Mouse (Mus musculus) stomach, postnatal 0 days (tissue): ENCODE results near the gene Coro1b.

Experiments used
- CTCF ChIP-seq: IDR thresholded peaks from 2 replicates; pipeline ENCODE4 v1.5.1; 2016; ENCODE audit warnings: antibody characterized with exemption, low read depth, mild to moderate bottlenecking, moderate library complexity
- EP300 ChIP-seq: optimal IDR thresholded peaks from 2 replicates; pipeline ENCODE3; 2016; ENCODE audit warnings: antibody characterized with exemption

DNA sequence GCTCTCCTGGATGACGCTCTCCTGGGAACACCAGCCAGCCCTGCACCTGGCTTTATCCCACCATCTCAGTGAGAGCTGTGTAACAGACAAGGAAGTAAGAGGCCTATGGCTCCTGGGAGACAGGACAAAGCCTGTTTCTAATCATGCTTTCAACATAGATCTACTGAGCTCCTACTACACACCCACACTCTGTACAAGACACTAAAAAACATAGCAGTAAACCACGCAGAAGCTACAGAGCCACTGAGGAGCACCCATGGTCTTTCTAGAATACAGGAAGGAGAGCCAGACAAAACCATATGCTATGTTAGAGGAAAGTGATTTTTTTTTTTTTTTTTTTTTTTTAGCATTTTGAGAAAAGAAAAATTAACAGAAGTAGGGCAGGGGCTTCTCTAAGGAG lies 30.1 kb upstream of the Coro1b start:
- no peak for TF ChIP-seq CTCF
- TF ChIP-seq EP300 = no peak
